Mouse (Mus musculus) lung, embryonic 15.5 days (tissue): ENCODE measurements around the gene Frmd4a. TPM values are rescaled to one million over a fixed set of nuclear protein-coding genes. Genes with fewer than 3 reads are reported as not detected.
A peak's percentile ranks its signal among the peaks of the same experiment; 100 is the strongest.

ENCODE experiments used
- ATAC-seq: fragments of 200-750 bp; cut with Nextera tagmentation; 2 replicates; pipeline ENCODE4 v1.8.0; 2017; ENCODE audit warnings: moderate number of reproducible peaks, borderline replicate concordance; ENCODE audit not compliant: low FRiP score, low TSS enrichment; ENCODE audit errors: extremely low read depth
- H3K27ac ChIP-seq: fragments of 300-500 bp; sonication (generic); 2 replicates; pipeline ENCODE4 v1.5.1; 2015; ENCODE audit warnings: moderate library complexity, mild to moderate bottlenecking, inconsistent platforms
- H3K27me3 ChIP-seq: fragments of 300-500 bp; sonication (generic); 2 replicates; pipeline ENCODE4 v1.6.1; 2015; ENCODE audit warnings: inconsistent platforms
- H3K36me3 ChIP-seq: fragments of 300-500 bp; sonication (generic); 2 replicates; pipeline ENCODE4 v1.6.1; 2015; ENCODE audit warnings: inconsistent platforms
- H3K4me1 ChIP-seq: fragments of 300-500 bp; sonication (generic); 2 replicates; pipeline ENCODE4 v1.6.1; 2015; ENCODE audit warnings: inconsistent platforms
- H3K4me2 ChIP-seq: fragments of 300-500 bp; sonication (generic); 2 replicates; pipeline ENCODE4 v1.6.1; 2015; ENCODE audit warnings: inconsistent platforms, mild to moderate bottlenecking, moderate library complexity
- H3K4me3 ChIP-seq: fragments of 300-500 bp; sonication (generic); 2 replicates; pipeline ENCODE4 v1.5.1; 2015; ENCODE audit warnings: mild to moderate bottlenecking, inconsistent platforms
- H3K9ac ChIP-seq: fragments of 300-500 bp; sonication (generic); 2 replicates; pipeline ENCODE4 v1.6.1; 2015; ENCODE audit warnings: inconsistent platforms
- H3K9me3 ChIP-seq: fragments of 300-500 bp; sonication (generic); 2 replicates; pipeline ENCODE4 v1.6.1; 2016; ENCODE audit warnings: inconsistent platforms
- WGBS: fragments of 180-500 bp; shearing (Covaris S2); methylation state at CpG from one replicate; pipeline ENCODE4 v1.1.7; 2015; 5-methylcytosine and 5-hydroxymethylcytosine counted together
- polyA plus RNA-seq: library from polyadenylated mRNA; unstranded; fragments of >200 nt; fragmentation: Nextera tagmentation; extraction: Ambion mirVana; gene quantifications from 2 replicates; pipeline ENCODE4 v1.2.1, GENCODE M21; 2015

The Frmd4a gene
- polyA plus RNA-seq, 1 experiment from 2014 or later, result 33.5 TPM

DNA sequence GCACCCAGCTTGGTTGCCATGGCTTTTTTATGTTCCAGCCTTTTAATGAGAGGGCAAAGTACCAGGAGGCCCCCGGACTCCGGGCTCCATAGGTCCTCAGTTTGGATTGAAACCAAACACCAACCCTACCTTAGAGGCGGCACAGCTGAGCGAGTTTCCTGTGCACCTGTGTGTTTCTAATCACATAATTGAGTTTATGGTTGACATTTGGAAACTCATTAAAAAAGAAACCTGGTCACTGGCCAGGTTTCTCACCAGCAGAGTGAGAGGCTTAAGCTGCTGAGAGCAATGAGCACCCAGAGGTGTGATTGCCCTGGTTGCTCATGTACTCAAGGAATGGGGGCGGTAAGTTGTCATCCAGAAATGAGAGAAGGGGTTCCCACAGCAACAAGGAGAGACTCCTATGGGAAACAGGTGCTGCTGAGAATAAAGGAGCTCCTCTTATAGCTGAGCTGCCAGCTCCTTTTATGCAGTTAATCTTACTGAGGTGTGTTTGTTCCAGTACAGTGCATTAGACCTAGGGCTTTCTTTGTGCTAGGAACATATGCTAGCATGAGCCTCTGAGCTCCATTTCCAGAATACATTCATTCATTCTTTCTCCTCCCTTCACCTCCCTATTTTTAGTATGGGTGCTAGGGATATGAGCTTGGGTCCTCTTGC is 529.6 kb downstream of the Frmd4a start:
- Histone ChIP-seq H3K27ac (no peak overlapping the region), H3K27me3 (no peaks in the 10 kb centered on the region), H3K4me3 (no peak overlapping the region), H3K4me1 (peaks cover 21% of the 10 kb centered on the region; the same call in 1 of the 2 replicates), H3K9ac (no peak overlapping the region), H3K36me3 (peaks cover 6% of the 10 kb centered on the region; the same call in 1 of the 2 replicates), H3K9me3 (no peaks in the 10 kb centered on the region), H3K4me2 (no peak overlapping the region)
- WGBS, result 80% methylated on average over 5 of the region's 5 CpGs
- ATAC-seq, result no peak

DNA sequence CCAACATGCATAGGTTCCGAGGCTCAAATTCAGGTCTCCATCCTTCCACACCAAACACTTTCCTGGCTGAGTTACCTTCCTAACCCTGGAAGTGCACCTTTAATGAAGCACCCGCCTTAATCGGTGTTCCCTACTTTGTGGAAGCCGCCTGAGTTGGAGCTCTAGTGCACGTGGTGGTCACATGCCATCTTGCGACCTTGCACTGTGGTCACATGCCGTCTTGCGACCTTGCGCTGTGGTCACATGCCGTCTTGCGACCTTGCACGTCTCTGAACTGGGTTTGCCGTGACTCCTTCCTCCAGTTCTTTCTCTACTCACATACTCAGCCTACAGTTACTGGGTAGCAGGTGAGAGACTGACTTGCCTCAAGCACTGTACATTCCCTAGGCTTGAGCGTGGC is 531.8 kb downstream of the Frmd4a start:
- Histone ChIP-seq H3K27me3 (no peaks in the 10 kb centered on the region), H3K4me3 (no peak overlapping the region), H3K9me3 (no peaks in the 10 kb centered on the region), H3K4me2 (no peak overlapping the region), H3K9ac (no peak overlapping the region), H3K27ac (peak overlapping the region; percentile 33; the same call in 1 of the 2 replicates), H3K4me1 (peaks cover 14% of the 10 kb centered on the region; the same call in 1 of the 2 replicates), H3K36me3 (peaks cover 6% of the 10 kb centered on the region; the same call in 1 of the 2 replicates)
- no peak for ATAC-seq
- 88% methylated on average over 14 of the region's 14 CpGs for WGBS

DNA sequence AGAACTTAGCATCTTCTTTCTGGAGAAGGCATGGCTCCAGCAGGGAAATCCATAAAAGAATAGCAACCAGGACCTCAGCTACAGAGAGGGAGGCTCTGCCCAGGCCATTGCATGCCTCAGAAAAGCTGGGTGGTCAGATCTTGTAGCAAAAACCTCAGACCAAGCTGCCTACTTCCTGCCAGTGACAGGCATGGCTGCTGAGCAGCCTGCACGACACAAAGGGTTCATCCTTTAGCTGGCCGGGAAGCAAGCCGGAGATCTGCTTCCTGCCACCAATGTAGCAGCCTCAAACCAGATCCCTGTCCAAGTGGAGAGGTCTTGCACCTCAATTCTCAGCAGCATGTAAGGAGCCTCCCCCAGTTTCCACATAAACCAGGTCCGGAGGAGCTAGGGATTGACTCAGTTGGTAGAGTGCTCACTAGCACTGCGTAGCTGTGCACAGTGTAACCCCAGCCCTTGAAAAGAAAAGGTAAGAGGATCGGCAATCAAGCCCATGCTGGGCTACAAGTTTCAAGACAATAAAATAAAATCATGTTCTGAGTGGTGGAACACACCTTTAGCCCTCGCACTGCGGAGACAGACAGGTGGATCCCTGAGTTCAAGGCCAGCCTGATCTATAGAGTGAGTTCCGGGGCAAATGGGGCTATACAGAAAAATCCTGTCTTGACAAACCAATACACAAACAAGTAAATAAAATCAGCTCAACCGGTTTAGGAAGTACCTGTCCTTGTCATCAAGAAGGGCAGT is 532.7 kb downstream of the Frmd4a start:
- H3K4me1 ChIP-seq, result peaks cover 17% of the 10 kb centered on the region
- H3K36me3 ChIP-seq, result peaks cover 6% of the 10 kb centered on the region; the same call in 1 of the 2 replicates
- peak overlapping the region; percentile 33; the same call in 1 of the 2 replicates for H3K27ac ChIP-seq
- no peak overlapping the region for H3K4me2 ChIP-seq
- no peak overlapping the region for H3K4me3 ChIP-seq
- 83% methylated on average over 10 of the region's 10 CpGs for WGBS
- ATAC-seq, result no peak
- no peaks in the 10 kb centered on the region for H3K9me3 ChIP-seq
- no peaks in the 10 kb centered on the region for H3K27me3 ChIP-seq
- H3K9ac ChIP-seq, result no peak overlapping the region

DNA sequence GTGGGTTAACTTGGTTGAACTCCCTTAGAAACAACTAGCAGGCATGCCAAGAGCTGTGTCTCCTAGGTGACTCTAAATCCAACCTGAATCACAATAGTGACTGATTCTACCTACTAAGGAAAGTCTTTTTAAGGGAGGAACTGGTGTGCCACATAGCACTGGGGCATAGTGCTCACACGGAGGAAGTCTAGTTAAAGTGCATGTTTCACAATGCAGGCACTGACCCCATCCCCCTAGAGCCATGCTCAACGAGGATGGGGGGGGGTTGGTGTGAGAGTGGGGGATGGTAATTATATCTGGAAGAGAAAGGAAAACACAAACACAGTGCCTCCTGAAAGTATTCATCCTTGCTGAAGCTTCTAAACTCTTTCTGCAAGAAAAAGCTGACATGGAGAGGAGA is 533.9 kb downstream of the Frmd4a start:
- ATAC-seq, result no peak
- WGBS, result 27% methylated on average over 2 of the region's 2 CpGs

DNA sequence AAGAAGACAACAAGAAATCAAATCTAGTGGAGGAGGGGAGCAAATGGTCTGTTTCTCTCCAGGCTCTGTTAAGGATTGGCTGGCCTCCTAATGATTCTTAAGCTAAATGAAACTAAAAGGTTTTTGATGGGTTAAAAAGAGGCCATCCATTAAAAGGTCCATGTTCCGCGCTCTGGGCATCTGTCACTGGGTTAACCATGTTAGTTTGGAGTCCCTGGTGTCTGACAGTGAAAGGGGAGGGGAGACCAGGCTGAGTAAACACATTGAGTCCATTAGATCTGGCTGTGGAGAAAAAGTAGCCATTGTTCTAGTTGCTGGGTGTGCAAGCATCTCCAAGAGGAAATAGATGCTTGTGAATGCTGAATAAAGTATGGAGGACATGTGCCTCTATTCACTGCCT is 534.3 kb downstream of the Frmd4a start:
- 59% methylated on average over 2 of the region's 2 CpGs for WGBS
- Histone ChIP-seq H3K27ac (no peak overlapping the region), H3K9ac (no peak overlapping the region), H3K27me3 (no peaks in the 10 kb centered on the region), H3K4me1 (peaks cover 34% of the 10 kb centered on the region), H3K9me3 (no peaks in the 10 kb centered on the region), H3K36me3 (peaks cover 6% of the 10 kb centered on the region; the same call in 1 of the 2 replicates), H3K4me2 (no peak overlapping the region), H3K4me3 (no peak overlapping the region)
- ATAC-seq, result no peak

More for the DNA sequence above, 533.9 kb downstream of the Frmd4a start:
- H3K4me1 ChIP-seq, result peaks cover 30% of the 10 kb centered on the region
- no peaks in the 10 kb centered on the region for H3K9me3 ChIP-seq
- no peak overlapping the region for H3K27ac ChIP-seq
- H3K27me3 ChIP-seq, result no peaks in the 10 kb centered on the region
- no peak overlapping the region for H3K4me3 ChIP-seq
- no peak overlapping the region for H3K4me2 ChIP-seq
- H3K9ac ChIP-seq, result no peak overlapping the region
- peaks cover 6% of the 10 kb centered on the region; the same call in 1 of the 2 replicates for H3K36me3 ChIP-seq

DNA sequence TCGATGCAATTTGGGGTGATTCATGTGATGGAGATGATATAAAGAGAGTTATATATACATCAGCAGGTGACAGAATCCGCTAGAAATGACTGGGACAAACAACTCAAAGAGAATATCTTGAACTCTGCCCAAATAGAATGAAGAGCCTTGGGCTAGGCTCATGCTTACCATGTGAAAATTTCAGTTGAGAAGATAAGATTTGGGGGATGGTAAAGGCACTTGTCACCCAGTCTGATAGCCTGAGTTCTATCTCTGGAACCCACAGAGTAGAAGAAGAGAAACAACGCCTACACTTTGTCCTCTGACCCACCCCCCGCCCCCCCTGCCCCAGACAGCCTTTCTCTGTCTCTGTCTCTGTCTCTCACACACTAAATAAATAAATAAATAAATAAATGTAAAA is 535.0 kb downstream of the Frmd4a start:
- no peak overlapping the region for H3K4me3 ChIP-seq
- ATAC-seq, result no peak
- H3K4me1 ChIP-seq, result peaks cover 40% of the 10 kb centered on the region
- H3K9me3 ChIP-seq, result no peaks in the 10 kb centered on the region
- H3K27me3 ChIP-seq, result no peaks in the 10 kb centered on the region
- H3K9ac ChIP-seq, result no peak overlapping the region
- H3K27ac ChIP-seq, result no peak overlapping the region
- no peak overlapping the region for H3K4me2 ChIP-seq
- 85% methylated on average over 4 of the region's 4 CpGs for WGBS
- peaks cover 6% of the 10 kb centered on the region; the same call in 1 of the 2 replicates for H3K36me3 ChIP-seq

DNA sequence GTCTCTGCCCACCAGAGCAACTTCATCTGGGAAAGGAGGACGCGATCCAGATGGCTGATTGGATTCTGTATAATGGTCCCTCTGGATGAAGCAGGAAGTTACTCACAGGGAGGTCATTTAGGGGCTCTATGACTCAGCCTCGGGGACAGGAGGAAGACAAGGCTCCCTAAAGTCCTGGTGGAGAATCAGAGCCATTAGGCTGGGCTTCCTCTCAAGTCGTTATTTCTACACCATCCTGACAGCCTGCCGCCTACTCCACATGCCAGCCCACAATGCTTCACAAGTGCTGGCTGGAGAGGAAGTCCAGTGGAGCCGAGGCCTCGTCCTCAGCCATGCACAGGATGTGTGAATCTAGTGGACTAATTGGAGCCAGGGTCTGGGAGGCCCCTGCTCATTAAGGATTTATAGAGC is 537.7 kb downstream of the Frmd4a start:
- no peaks in the 10 kb centered on the region for H3K27me3 ChIP-seq
- H3K4me2 ChIP-seq, result no peak overlapping the region
- peaks cover 48% of the 10 kb centered on the region for H3K4me1 ChIP-seq
- no peaks in the 10 kb centered on the region for H3K9me3 ChIP-seq
- no peak overlapping the region for H3K4me3 ChIP-seq
- H3K9ac ChIP-seq, result no peak overlapping the region
- WGBS, result 35% methylated on average over 7 of the region's 7 CpGs
- ATAC-seq, result no peak
- peak overlapping the region; percentile 98 for H3K27ac ChIP-seq
- peaks cover 6% of the 10 kb centered on the region; the same call in 1 of the 2 replicates for H3K36me3 ChIP-seq

DNA sequence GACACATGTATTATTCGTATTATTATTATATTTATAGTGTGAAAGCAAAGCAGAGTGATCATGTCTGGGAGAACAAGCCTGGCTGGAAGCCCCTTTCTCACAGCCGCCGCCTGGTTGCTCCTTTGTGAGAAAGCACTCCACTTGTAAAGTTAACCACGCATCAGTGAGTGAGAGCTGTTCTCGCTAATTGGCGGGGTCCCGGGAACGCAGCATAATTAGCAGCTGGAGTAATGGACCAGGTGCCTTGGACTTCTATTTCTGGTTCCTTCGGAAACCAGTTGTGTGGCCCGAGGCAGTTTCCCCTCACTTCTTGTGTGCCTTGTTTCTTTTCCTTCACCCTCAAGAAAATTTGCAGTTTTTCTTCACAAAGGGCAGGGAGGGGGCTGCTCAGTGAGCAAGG is 538.7 kb downstream of the Frmd4a start:
- Histone ChIP-seq H3K4me3 (no peak overlapping the region), H3K9me3 (no peaks in the 10 kb centered on the region), H3K27ac (peak overlapping the region; percentile 98), H3K27me3 (no peaks in the 10 kb centered on the region), H3K36me3 (peaks cover 4% of the 10 kb centered on the region; the same call in 1 of the 2 replicates), H3K9ac (no peak overlapping the region), H3K4me2 (no peak overlapping the region), H3K4me1 (peaks cover 50% of the 10 kb centered on the region)
- ATAC-seq, result no peak
- 72% methylated on average over 10 of the region's 10 CpGs for WGBS

DNA sequence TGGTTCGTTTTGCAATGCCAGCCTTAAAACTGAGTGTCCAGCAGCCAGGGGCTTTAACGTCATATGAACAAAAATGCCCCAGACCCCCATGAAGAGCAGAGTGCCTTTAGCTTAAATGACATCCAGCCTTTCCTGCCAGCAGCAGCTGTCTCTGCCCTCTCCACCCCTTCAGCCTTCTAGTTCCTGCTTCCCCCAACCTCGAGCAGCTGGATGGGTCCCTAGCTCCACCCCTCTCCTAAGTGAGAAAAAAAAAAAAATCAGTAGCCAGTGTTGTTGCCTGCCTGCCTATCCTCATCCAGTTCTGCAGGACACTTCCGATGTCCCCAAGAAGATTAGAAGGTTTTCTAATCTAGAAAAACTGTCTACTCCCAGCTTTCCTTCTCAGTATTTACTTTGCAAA is 539.5 kb downstream of the Frmd4a start:
- Histone ChIP-seq H3K4me2 (peak overlapping the region; percentile 5), H3K27ac (peak overlapping the region; percentile 98), H3K4me1 (peaks cover 55% of the 10 kb centered on the region), H3K9ac (no peak overlapping the region), H3K36me3 (no peaks in the 10 kb centered on the region), H3K4me3 (no peak overlapping the region), H3K9me3 (no peaks in the 10 kb centered on the region), H3K27me3 (no peaks in the 10 kb centered on the region)
- ATAC-seq, result no peak
- WGBS, result 22% methylated on average over 4 of the region's 4 CpGs

DNA sequence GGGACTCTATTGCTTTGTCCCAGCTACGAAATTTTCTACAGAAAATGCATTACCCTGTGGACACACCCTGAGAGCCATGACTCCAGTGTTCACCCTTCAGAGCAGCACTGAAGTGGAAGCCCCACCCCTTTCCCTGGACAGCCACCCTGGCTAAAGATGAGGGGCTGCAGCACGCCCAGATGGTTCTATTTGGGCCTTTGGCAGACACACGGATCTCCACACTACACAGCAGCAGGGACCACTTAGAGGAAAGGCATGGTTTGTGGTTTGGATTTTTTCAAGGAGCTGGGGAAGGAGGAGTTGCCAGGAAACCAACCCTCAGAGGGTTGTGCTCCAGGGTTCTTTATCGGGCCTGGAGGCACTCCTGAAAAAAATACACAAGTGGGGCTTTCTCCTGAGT is 539.9 kb downstream of the Frmd4a start:
- Histone ChIP-seq H3K27ac (peak overlapping the region; percentile 98), H3K9me3 (no peaks in the 10 kb centered on the region), H3K27me3 (no peaks in the 10 kb centered on the region), H3K4me2 (peak overlapping the region; percentile 5), H3K4me1 (peaks cover 59% of the 10 kb centered on the region), H3K9ac (no peak overlapping the region), H3K36me3 (no peaks in the 10 kb centered on the region), H3K4me3 (no peak overlapping the region)
- 22% methylated on average over 4 of the region's 4 CpGs for WGBS
- ATAC-seq, result peak; percentile 45

DNA sequence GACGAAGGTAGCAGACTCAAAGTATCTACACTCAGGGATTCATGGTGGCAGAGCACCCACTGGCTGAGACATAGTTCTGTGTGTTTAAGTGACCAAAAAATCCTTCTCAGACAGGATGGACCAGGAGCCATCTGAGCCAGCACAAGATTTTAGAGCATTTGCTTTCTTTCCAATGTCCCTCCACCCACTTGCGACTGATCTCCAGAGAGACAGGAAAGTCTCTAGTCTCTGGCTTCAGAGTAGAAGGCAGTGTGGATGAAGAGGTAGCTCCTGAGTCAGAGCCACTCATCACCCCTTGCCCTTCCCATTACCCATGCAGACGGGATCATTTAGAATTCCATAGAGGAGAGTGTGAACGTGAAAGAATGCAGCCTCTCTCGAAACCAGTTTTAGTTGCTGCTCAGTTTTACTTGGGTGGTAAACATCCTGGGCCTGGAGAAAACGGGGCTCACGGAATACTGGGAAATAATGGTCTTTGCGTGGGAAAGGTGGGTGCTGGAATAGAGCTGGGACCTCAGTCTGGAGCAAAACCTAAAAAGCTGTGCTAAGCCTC is 541.2 kb downstream of the Frmd4a start:
- Histone ChIP-seq H3K4me3 (peak overlapping the region; percentile 55), H3K9ac (peak overlapping the region; percentile 57), H3K27me3 (no peaks in the 10 kb centered on the region), H3K9me3 (no peaks in the 10 kb centered on the region), H3K4me2 (peak overlapping the region; percentile 74), H3K36me3 (no peaks in the 10 kb centered on the region), H3K4me1 (peaks cover 72% of the 10 kb centered on the region), H3K27ac (peak overlapping the region; percentile 98)
- no peak for ATAC-seq
- WGBS, result 9% methylated on average over 8 of the region's 8 CpGs
